Mouse (Mus musculus) liver, embryonic 12.5 days (tissue): ENCODE data around the gene Vps52. TPM values are rescaled to one million over a fixed set of nuclear protein-coding genes. Genes with fewer than 3 reads are reported as not detected.

ENCODE experiments used
- ATAC-seq: fragments of 200-750 bp; cut with Nextera tagmentation; 2 replicates; pipeline ENCODE4 v1.8.0; 2017; ENCODE audit warnings: moderate number of reproducible peaks, mild to moderate bottlenecking, moderate library complexity
- H3K27ac ChIP-seq: fragments of 300-500 bp; sonication (generic); 2 replicates; pipeline ENCODE4 v1.5.1; 2016; ENCODE audit warnings: mild to moderate bottlenecking
- H3K27me3 ChIP-seq: fragments of 300-500 bp; sonication (generic); replicated peaks from 2 replicates; pipeline ENCODE4 v1.6.1; 2016; ENCODE audit warnings: mild to moderate bottlenecking, moderate library complexity
- H3K36me3 ChIP-seq: fragments of 300-500 bp; sonication (generic); 2 replicates; pipeline ENCODE4 v1.6.1; 2016; ENCODE audit warnings: mild to moderate bottlenecking, moderate library complexity
- H3K4me1 ChIP-seq: fragments of 300-500 bp; sonication (generic); 2 replicates; pipeline ENCODE4 v1.6.1; 2016
- H3K4me2 ChIP-seq: fragments of 300-500 bp; sonication (generic); 2 replicates; pipeline ENCODE4 v1.6.1; 2016; ENCODE audit warnings: mild to moderate bottlenecking, moderate library complexity
- H3K4me3 ChIP-seq: fragments of 300-500 bp; sonication (generic); 2 replicates; pipeline ENCODE4 v1.5.1; 2016; ENCODE audit warnings: mild to moderate bottlenecking, moderate library complexity
- H3K9ac ChIP-seq: fragments of 300-500 bp; sonication (generic); 2 replicates; pipeline ENCODE4 v1.6.1; 2016; ENCODE audit warnings: mild to moderate bottlenecking, moderate library complexity
- H3K9me3 ChIP-seq: fragments of 300-500 bp; sonication (generic); replicated peaks from 2 replicates; pipeline ENCODE4 v1.6.1; 2016; ENCODE audit warnings: mild to moderate bottlenecking, moderate library complexity
- WGBS: fragments of 180-500 bp; shearing (Covaris S2); methylation state at CpG from one replicate; pipeline ENCODE4 v1.1.7; 2016; ENCODE audit not compliant: insufficient replicate concordance; 5-methylcytosine and 5-hydroxymethylcytosine counted together
- polyA plus RNA-seq: library from polyadenylated mRNA; unstranded; fragments of >200 nt; fragmentation: Nextera tagmentation; extraction: Ambion mirVana; gene quantifications from 2 replicates; pipeline ENCODE4 v1.2.1, GENCODE M21; 2016

Vps52 gene
- polyA plus RNA-seq, 1 experiment from 2014 or later, result 43.5 TPM

GRCm38 (mm10) chr17:33915671-33916250 is 39.9 kb upstream of the Vps52 start, which contains the start of the genes Tapbp and Zbtb22:
Gene Tapbp, plus strand, starts transcription at chr17:33915899.
Gene Zbtb22, plus strand, starts transcription at chr17:33915904.
- peak within 1 kb of the TSS; percentile 82 for H3K9ac ChIP-seq
- peak within 1 kb of the TSS; percentile 97 for H3K4me2 ChIP-seq
- peak within 1 kb of the TSS; percentile 87 for H3K27ac ChIP-seq
- peaks cover 64% of the 10 kb centered on the region for H3K36me3 ChIP-seq
- peaks cover 18% of the 10 kb centered on the region for H3K9me3 ChIP-seq
- WGBS, result under 1% methylated on average over 33 of the region's 34 CpGs
- H3K4me1 ChIP-seq, result peaks cover 65% of the 10 kb centered on the region
- peak within 1 kb of the TSS; percentile 74 for H3K4me3 ChIP-seq
- H3K27me3 ChIP-seq, result no peaks in the 10 kb centered on the region
- peak; percentile 86 for ATAC-seq

GRCm38 (mm10) chr17:33916294-33916693 is 39.3 kb upstream of the Vps52 start:
- H3K9ac ChIP-seq, result peak overlapping the region; percentile 82
- peaks cover 18% of the 10 kb centered on the region for H3K9me3 ChIP-seq
- ATAC-seq, result no peak
- H3K27ac ChIP-seq, result peak overlapping the region; percentile 87
- peak overlapping the region; percentile 74 for H3K4me3 ChIP-seq
- H3K36me3 ChIP-seq, result peaks cover 59% of the 10 kb centered on the region
- peaks cover 66% of the 10 kb centered on the region for H3K4me1 ChIP-seq
- H3K27me3 ChIP-seq, result no peaks in the 10 kb centered on the region
- WGBS, result 4% methylated on average over 16 of the region's 20 CpGs
- peak overlapping the region; percentile 97 for H3K4me2 ChIP-seq

GRCm38 (mm10) chr17:33916847-33917655 is 38.6 kb upstream of the Vps52 start:
- Histone ChIP-seq H3K27me3 (no peaks in the 10 kb centered on the region), H3K4me3 (peak overlapping the region; percentile 74), H3K4me2 (peak overlapping the region; percentile 97), H3K36me3 (peaks cover 51% of the 10 kb centered on the region), H3K9me3 (peaks cover 18% of the 10 kb centered on the region), H3K4me1 (peaks cover 70% of the 10 kb centered on the region), H3K9ac (peak overlapping the region; percentile 82), H3K27ac (peak overlapping the region; percentile 91)
- WGBS, result 80% methylated on average over 31 of the region's 31 CpGs
- no peak for ATAC-seq

GRCm38 (mm10) chr17:33917656-33918292 is 37.8 kb upstream of the Vps52 start:
- Histone ChIP-seq H3K27ac (peak overlapping the region; percentile 91), H3K9me3 (peaks cover 18% of the 10 kb centered on the region), H3K36me3 (peaks cover 44% of the 10 kb centered on the region), H3K4me1 (peaks cover 70% of the 10 kb centered on the region), H3K4me3 (peak overlapping the region; percentile 78; the same call in 1 of the 2 replicates), H3K27me3 (no peaks in the 10 kb centered on the region), H3K9ac (no peak overlapping the region), H3K4me2 (peak overlapping the region; percentile 97)
- no peak for ATAC-seq
- WGBS, result 82% methylated on average over 18 of the region's 18 CpGs

- peaks cover 18% of the 10 kb centered on the region for H3K9me3 ChIP-seq
- peak overlapping the region; percentile 97 for H3K4me2 ChIP-seq
- H3K27ac ChIP-seq, result peak overlapping the region; percentile 91
- peak overlapping the region; percentile 78 for H3K4me3 ChIP-seq
- peaks cover 67% of the 10 kb centered on the region for H3K4me1 ChIP-seq
- H3K27me3 ChIP-seq, result no peaks in the 10 kb centered on the region
- H3K36me3 ChIP-seq, result peaks cover 36% of the 10 kb centered on the region
- H3K9ac ChIP-seq, result peak overlapping the region; percentile 84
- 0 out of 2 replicates have a peak, but pooled peaks have one; percentile 4 for ATAC-seq
- WGBS, result 46% methylated on average over 37 of the region's 37 CpGs
These were observed 37.1 kb upstream of the Vps52 start for GRCm38 (mm10) chr17:33918293-33919203.

GRCm38 (mm10) chr17:33919351-33920281 is 36.0 kb upstream of the Vps52 start:
- Histone ChIP-seq H3K9me3 (peaks cover 18% of the 10 kb centered on the region), H3K27ac (peak overlapping the region; percentile 91), H3K9ac (peak overlapping the region; percentile 84), H3K27me3 (no peaks in the 10 kb centered on the region), H3K36me3 (peaks cover 26% of the 10 kb centered on the region), H3K4me2 (peak overlapping the region; percentile 97), H3K4me3 (peak overlapping the region; percentile 78), H3K4me1 (peaks cover 68% of the 10 kb centered on the region)
- WGBS, result under 1% methylated on average over 52 of the region's 52 CpGs
- peak; percentile 76 for ATAC-seq

- ATAC-seq, result peak; percentile 28
- Histone ChIP-seq H3K36me3 (peaks cover 26% of the 10 kb centered on the region), H3K4me2 (peak overlapping the region; percentile 97), H3K27ac (peak overlapping the region; percentile 91), H3K27me3 (no peaks in the 10 kb centered on the region), H3K9ac (peak overlapping the region; percentile 84), H3K4me3 (peak overlapping the region; percentile 78), H3K9me3 (peaks cover 18% of the 10 kb centered on the region), H3K4me1 (peaks cover 68% of the 10 kb centered on the region)
- under 1% methylated on average over 36 of the region's 36 CpGs for WGBS
These were observed 35.1 kb upstream of the Vps52 start for GRCm38 (mm10) chr17:33920282-33921097.

- peaks cover 76% of the 10 kb centered on the region for H3K4me1 ChIP-seq
- no peak overlapping the region; the same call in 1 of the 2 replicates for H3K4me3 ChIP-seq
- peaks cover 18% of the 10 kb centered on the region for H3K9me3 ChIP-seq
- H3K4me2 ChIP-seq, result peak overlapping the region; percentile 97; the same call in 1 of the 2 replicates
- 0 out of 2 replicates have a peak overlapping the region, but pooled peaks have one; percentile 13 for H3K27ac ChIP-seq
- peaks cover 35% of the 10 kb centered on the region for H3K36me3 ChIP-seq
- H3K27me3 ChIP-seq, result no peaks in the 10 kb centered on the region
- whole genome bisulfite sequencing, result 76% methylated on average over 7 of the region's 7 CpGs
- no peak overlapping the region; the same call in 1 of the 2 replicates for H3K9ac ChIP-seq
- ATAC-seq, result no peak
These were observed 34.3 kb upstream of the Vps52 start for GRCm38 (mm10) chr17:33921361-33921760.

GRCm38 (mm10) chr17:33924577-33925283 is 30.9 kb upstream of the Vps52 start:
- no peaks in the 10 kb centered on the region for H3K27me3 ChIP-seq
- 0 out of 2 replicates have a peak overlapping the region, but pooled peaks have one; percentile 24 for H3K9ac ChIP-seq
- peak overlapping the region; percentile 37 for H3K4me2 ChIP-seq
- peak overlapping the region; percentile 70 for H3K27ac ChIP-seq
- ATAC-seq, result peak; percentile 35
- no peak overlapping the region for H3K4me3 ChIP-seq
- no peaks in the 10 kb centered on the region for H3K9me3 ChIP-seq
- peaks cover 30% of the 10 kb centered on the region for H3K36me3 ChIP-seq
- peaks cover 64% of the 10 kb centered on the region for H3K4me1 ChIP-seq
- 69% methylated on average over 10 of the region's 10 CpGs for WGBS
